Mouse (Mus musculus) hindbrain, embryonic 16.5 days (tissue): ENCODE measurements around the gene Rapsn. TPM values are rescaled to one million over a fixed set of nuclear protein-coding genes. Genes with fewer than 3 reads are reported as not detected.

Experiments used
- ATAC-seq: fragments of 200-750 bp; cut with Nextera tagmentation; 2 replicates; pipeline ENCODE4 v1.8.0; 2017; ENCODE audit warnings: moderate TSS enrichment, moderate library complexity
- H3K27ac ChIP-seq: fragments of 300-500 bp; sonication (generic); 2 replicates; pipeline ENCODE4 v1.5.1; 2014; ENCODE audit warnings: low read depth, mild to moderate bottlenecking, control low read depth, low read length, moderate library complexity
- H3K27me3 ChIP-seq: fragments of 300-500 bp; sonication (generic); replicated peaks from 2 replicates; pipeline ENCODE4 v1.6.1; 2014; ENCODE audit warnings: low read length; ENCODE audit not compliant: control insufficient read depth, insufficient read depth
- H3K36me3 ChIP-seq: fragments of 300-500 bp; sonication (generic); 2 replicates; pipeline ENCODE4 v1.6.1; 2014; ENCODE audit warnings: mild to moderate bottlenecking, low read length, moderate library complexity, mixed read lengths; ENCODE audit not compliant: control insufficient read depth, insufficient read depth
- H3K4me1 ChIP-seq: fragments of 300-500 bp; sonication (generic); 2 replicates; pipeline ENCODE4 v1.6.1; 2014; ENCODE audit warnings: low read depth, low read length; ENCODE audit not compliant: control insufficient read depth, insufficient read depth
- H3K4me2 ChIP-seq: fragments of 300-500 bp; sonication (generic); 2 replicates; pipeline ENCODE4 v1.6.1; 2014; ENCODE audit warnings: mild to moderate bottlenecking, low read length, control low read depth, moderate library complexity
- H3K4me3 ChIP-seq: fragments of 300-500 bp; sonication (generic); 2 replicates; pipeline ENCODE4 v1.5.1; 2014; ENCODE audit warnings: mild to moderate bottlenecking, low read length, control low read depth, moderate library complexity
- H3K9ac ChIP-seq: fragments of 300-500 bp; sonication (generic); 2 replicates; pipeline ENCODE4 v1.6.1; 2014; ENCODE audit warnings: low read depth, mild to moderate bottlenecking, control low read depth, low read length, moderate library complexity
- H3K9me3 ChIP-seq: fragments of 300-500 bp; sonication (generic); 2 replicates; pipeline ENCODE4 v1.6.1; 2014; ENCODE audit warnings: mild to moderate bottlenecking, low read length, moderate library complexity; ENCODE audit not compliant: control insufficient read depth
- WGBS: fragments of 180-500 bp; shearing (Covaris S2); extraction: QIAGEN DNeasy Blood & Tissue Kit; methylation state at CpG from one replicate; pipeline ENCODE4 v1.1.7; 2014; 5-methylcytosine and 5-hydroxymethylcytosine counted together
- polyA plus RNA-seq: library from polyadenylated mRNA; unstranded; fragments of >200 nt; fragmentation: Nextera tagmentation; extraction: Ambion mirVana; gene quantifications from 2 replicates; pipeline ENCODE4 v1.2.1, GENCODE M21; 2015

The Rapsn gene
- polyA plus RNA-seq, 1 experiment from 2014 or later: 1.1 TPM

GRCm38 (mm10) chr2:91061849-91062481 is 26.5 kb downstream of the Rapsn start:
- Histone ChIP-seq H3K9me3 (no peaks in the 10 kb centered on the region), H3K9ac (no peak overlapping the region), H3K27me3 (no peaks in the 10 kb centered on the region), H3K4me1 (no peaks in the 10 kb centered on the region), H3K4me2 (no peak overlapping the region), H3K4me3 (no peak overlapping the region), H3K36me3 (peaks cover 47% of the 10 kb centered on the region), H3K27ac (peak overlapping the region; percentile 40)
- 76% methylated on average over 6 of the region's 6 CpGs for WGBS
- no peak for ATAC-seq

GRCm38 (mm10) chr2:91062779-91063606 is 27.6 kb downstream of the Rapsn start:
- no peak overlapping the region for H3K4me3 ChIP-seq
- no peak overlapping the region for H3K9ac ChIP-seq
- H3K36me3 ChIP-seq: peaks cover 37% of the 10 kb centered on the region
- H3K4me1 ChIP-seq: no peaks in the 10 kb centered on the region
- no peaks in the 10 kb centered on the region for H3K27me3 ChIP-seq
- no peak; the same call in 1 of the 2 replicates for ATAC-seq
- H3K9me3 ChIP-seq: no peaks in the 10 kb centered on the region
- no peak overlapping the region for H3K4me2 ChIP-seq
- 92% methylated on average over 16 of the region's 16 CpGs for WGBS
- H3K27ac ChIP-seq: no peak overlapping the region

- Histone ChIP-seq H3K9ac (no peak overlapping the region), H3K9me3 (no peaks in the 10 kb centered on the region), H3K27ac (no peak overlapping the region), H3K4me3 (no peak overlapping the region), H3K4me2 (no peak overlapping the region), H3K27me3 (no peaks in the 10 kb centered on the region), H3K4me1 (peaks cover 11% of the 10 kb centered on the region), H3K36me3 (peaks cover 28% of the 10 kb centered on the region)
- WGBS: 82% methylated on average over 6 of the region's 6 CpGs
- ATAC-seq: no peak
Observed at GRCm38 (mm10) chr2:91064211-91064610, 28.8 kb downstream of the Rapsn start.

- Histone ChIP-seq H3K9me3 (no peaks in the 10 kb centered on the region), H3K4me3 (no peak overlapping the region), H3K27ac (no peak overlapping the region), H3K9ac (no peak overlapping the region), H3K4me1 (peaks cover 15% of the 10 kb centered on the region), H3K27me3 (no peaks in the 10 kb centered on the region), H3K36me3 (peaks cover 27% of the 10 kb centered on the region), H3K4me2 (no peak overlapping the region)
- ATAC-seq: no peak
- WGBS: 44% methylated on average over 3 of the region's 3 CpGs
Observed at GRCm38 (mm10) chr2:91065544-91065943, 30.1 kb downstream of the Rapsn start.

GRCm38 (mm10) chr2:91066455-91066854 is 31.0 kb downstream of the Rapsn start:
- Histone ChIP-seq H3K27me3 (no peaks in the 10 kb centered on the region), H3K4me3 (no peak overlapping the region), H3K4me1 (peaks cover 23% of the 10 kb centered on the region), H3K4me2 (no peak overlapping the region), H3K9ac (no peak overlapping the region), H3K9me3 (no peaks in the 10 kb centered on the region), H3K27ac (no peak overlapping the region), H3K36me3 (peaks cover 24% of the 10 kb centered on the region)
- ATAC-seq: no peak
- 67% methylated on average over 3 of the region's 3 CpGs for WGBS

- peaks cover 9% of the 10 kb centered on the region for H3K36me3 ChIP-seq
- ATAC-seq: no peak
- H3K27ac ChIP-seq: no peak overlapping the region
- H3K9ac ChIP-seq: peak overlapping the region; percentile 86
- peaks cover 23% of the 10 kb centered on the region for H3K4me1 ChIP-seq
- no peaks in the 10 kb centered on the region for H3K9me3 ChIP-seq
- peak overlapping the region; percentile 89 for H3K4me2 ChIP-seq
- WGBS: 56% methylated on average over 13 of the region's 13 CpGs
- H3K4me3 ChIP-seq: peak overlapping the region; percentile 80
- no peaks in the 10 kb centered on the region for H3K27me3 ChIP-seq
Observed at GRCm38 (mm10) chr2:91068162-91068871, 32.9 kb downstream of the Rapsn start.

- H3K36me3 ChIP-seq: peaks cover 8% of the 10 kb centered on the region
- ATAC-seq: no peak
- WGBS: 47% methylated on average over 6 of the region's 6 CpGs
Observed at GRCm38 (mm10) chr2:91068872-91069165, 33.4 kb downstream of the Rapsn start.

GRCm38 (mm10) chr2:91069306-91070000 is 34.0 kb downstream of the Rapsn start:
- Histone ChIP-seq H3K4me3 (peak overlapping the region; percentile 80), H3K27ac (peak overlapping the region; percentile 81), H3K4me1 (peaks cover 23% of the 10 kb centered on the region), H3K9me3 (no peaks in the 10 kb centered on the region), H3K36me3 (peaks cover 2% of the 10 kb centered on the region; the same call in 1 of the 2 replicates), H3K4me2 (peak overlapping the region; percentile 89), H3K27me3 (no peaks in the 10 kb centered on the region), H3K9ac (peak overlapping the region; percentile 86)
- ATAC-seq: no peak
- 8% methylated on average over 14 of the region's 14 CpGs for WGBS

More at GRCm38 (mm10) chr2:91068872-91069165, 33.4 kb downstream of the Rapsn start:
- H3K4me1 ChIP-seq: peaks cover 23% of the 10 kb centered on the region
- H3K9ac ChIP-seq: peak overlapping the region; percentile 86
- H3K4me2 ChIP-seq: peak overlapping the region; percentile 89
- no peaks in the 10 kb centered on the region for H3K27me3 ChIP-seq
- H3K9me3 ChIP-seq: no peaks in the 10 kb centered on the region
- no peak overlapping the region for H3K27ac ChIP-seq
- H3K4me3 ChIP-seq: peak overlapping the region; percentile 80
